Comparison of ENCODE assay signal across 8 mouse cellular contexts in the genomic region with DNA sequence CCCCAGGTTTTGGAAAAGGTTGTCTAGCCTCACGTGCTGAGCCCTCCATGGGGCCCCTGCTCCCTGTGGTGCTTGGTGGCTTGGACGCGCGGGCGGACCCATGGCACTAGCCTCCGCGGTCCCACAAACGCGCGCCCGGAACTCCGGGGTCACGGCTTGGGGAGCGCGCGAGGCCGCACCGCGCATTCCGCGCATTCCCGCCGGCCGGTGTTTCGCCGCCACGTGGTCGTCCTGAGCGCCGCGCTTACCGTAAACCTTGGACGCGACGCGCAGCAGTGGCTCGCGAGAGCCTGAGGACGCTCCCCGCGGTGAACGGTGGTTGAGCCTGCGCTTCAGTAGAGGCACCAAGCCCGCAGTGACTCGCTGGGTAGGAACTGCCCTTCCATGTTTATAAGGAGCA. TPM values are rescaled to one million over a fixed set of nuclear protein-coding genes. Genes with fewer than 3 reads are reported as not detected.
DNase-seq lines count a peak whose midpoint lies in the region; ATAC-seq lines count a peak whose summit lies in the region.

No protein-coding gene starts in this region.

- peaks cover 19% of the 10 kb centered on the region for H3K4me1 ChIP-seq in liver, embryonic 13.5 days (replicated peaks)

- peak; percentile 64 for DNase-seq in right cerebral cortex, adult 18-20 months
- DNase-seq in right cerebral cortex, postnatal 36 days (ENCODE audit: low spot score in 2 of 2), result no peak
- peak; percentile 90 for DNase-seq in embryo, embryonic 9.5 days (ENCODE audit: extremely low spot score)
- DNase-seq in heart, adult 8-10 months (ENCODE audit: low spot score), result peak; percentile 73
- DNase-seq in kidney, adult 18-20 months, result peak; percentile 87
- DNase-seq in liver, embryonic 13.5 days, result no peak
- DNase-seq in neural tube, embryonic 10.5 days (ENCODE audit: extremely low spot score, low spot score), result peak; percentile 88
- peak; percentile 74 for DNase-seq in thymus, postnatal 14 days

- no peaks in the 10 kb centered on the region for H3K36me3 ChIP-seq in liver, embryonic 13.5 days

- H3K4me2 ChIP-seq in liver, embryonic 13.5 days, result peak overlapping the region; percentile 63

- peak overlapping the region; percentile 50 for H3K4me3 ChIP-seq in liver, embryonic 13.5 days (replicated peaks)

- peaks cover 68% of the 10 kb centered on the region for H3K27me3 ChIP-seq in liver, embryonic 13.5 days

- H3K9me3 ChIP-seq in liver, embryonic 13.5 days (replicated peaks), result no peaks in the 10 kb centered on the region

- peak overlapping the region; percentile 50 for H3K9ac ChIP-seq in liver, embryonic 13.5 days

- WGBS in liver, embryonic 13.5 days (ENCODE audit: insufficient replicate concordance), result under 1% methylated on average over 45 of the region's 45 CpGs

- peak; percentile 13 for ATAC-seq in liver, embryonic 13.5 days (ENCODE audit: low read depth)

- H3K27ac ChIP-seq in liver, embryonic 13.5 days, result no peak overlapping the region

RNA-seq across cellular contexts. Expression of gene Ccnd1, which starts 3.5 kb away (rescaled TPM):
- 10 to 100 TPM; 30.1 to 64.0 (median 45.1) TPM for total RNA-seq in heart, adult 8-10 months (2022)
- 36.8 and 50.3 TPM in 2 replicates for polyA plus RNA-seq in liver, embryonic 13.5 days (2015; fragmentation: Nextera tagmentation; extraction: Ambion mirVana)

RNA-seq across cellular contexts. Expression of gene LTO1, which starts 28.4 kb away (rescaled TPM):
- total RNA-seq in heart, adult 8-10 months (2022), result 10 to 100 TPM; 14.6 to 18.2 (median 17.4) TPM
- 9.6 and 11.2 TPM in 2 replicates for polyA plus RNA-seq in liver, embryonic 13.5 days (2015; fragmentation: Nextera tagmentation; extraction: Ambion mirVana)

RNA-seq across cellular contexts. Expression of gene Fgf15, which starts 46.9 kb away (rescaled TPM):
- not detected for total RNA-seq in heart, adult 8-10 months (2022)
- 0.07 and 0.14 TPM in 2 replicates for polyA plus RNA-seq in liver, embryonic 13.5 days (2015; fragmentation: Nextera tagmentation; extraction: Ambion mirVana)

Comparison
In these comparisons a context has a peak if more than half of its experiments do, and no peak if none do; other contexts are left out.
1. DNase-seq: peak in right cerebral cortex, adult 18-20 months (single experiment), embryo, embryonic 9.5 days (single experiment), heart, adult 8-10 months (single experiment), kidney, adult 18-20 months (single experiment), neural tube, embryonic 10.5 days (single experiment) and thymus, postnatal 14 days (single experiment); none in right cerebral cortex, postnatal 36 days (0 of 2) and liver, embryonic 13.5 days (single experiment).